Mouse (Mus musculus) WW6 (cell line): ENCODE results near the gene Map4.
"Not testable (repeated sequence)": the region's sequence is repeated elsewhere in the genome, so short reads cannot be mapped to it uniquely, and the experiment has no call there.

Experiments used
- DNase-seq: peaks from one replicate; pipeline ENCODE4 v3.0.0-alpha.2; 2013; ENCODE audit warnings: low read depth, low spot score

Map4 gene

DNA sequence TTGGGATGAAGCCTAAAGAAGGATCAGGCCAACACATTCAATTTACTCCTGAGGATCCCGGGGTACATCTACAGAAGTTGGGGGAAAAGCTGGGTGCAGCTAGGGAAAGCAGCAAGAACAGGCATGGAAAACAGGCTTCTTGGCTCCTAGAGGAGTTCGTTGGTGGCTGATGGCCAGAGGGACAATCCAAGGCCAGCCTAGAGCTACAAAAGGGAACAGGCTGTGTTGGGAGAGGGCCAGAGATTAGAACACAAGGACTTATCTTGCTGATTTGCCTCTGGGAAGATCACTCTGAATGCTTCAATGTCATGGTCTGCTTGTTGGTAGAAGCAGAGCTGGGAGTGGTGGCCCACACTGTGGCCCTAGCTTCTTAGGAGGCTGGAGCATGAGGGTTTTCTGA lies 13.3 kb upstream of the Map4 start:
- no peak for DNase-seq

DNA sequence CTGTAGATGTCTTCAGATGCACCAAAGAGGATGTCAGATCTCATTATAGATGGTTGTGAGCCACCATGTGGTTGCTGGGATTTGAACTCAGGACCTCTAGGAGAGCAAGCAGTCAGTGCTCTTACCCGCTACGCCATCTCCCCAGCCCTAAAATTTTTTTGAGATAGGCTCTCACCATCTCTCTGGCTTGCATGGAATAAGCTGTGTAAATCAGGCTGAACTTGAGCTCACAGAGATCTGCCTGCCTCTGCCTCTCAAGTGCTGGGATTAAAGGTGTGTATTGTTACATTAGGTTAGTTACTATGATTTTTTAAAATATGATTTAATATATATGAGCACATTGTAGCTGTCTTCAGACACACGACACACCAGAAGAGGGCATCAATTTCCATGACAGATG lies 2.1 kb upstream of the Map4 start:
- DNase-seq = no peak

DNA sequence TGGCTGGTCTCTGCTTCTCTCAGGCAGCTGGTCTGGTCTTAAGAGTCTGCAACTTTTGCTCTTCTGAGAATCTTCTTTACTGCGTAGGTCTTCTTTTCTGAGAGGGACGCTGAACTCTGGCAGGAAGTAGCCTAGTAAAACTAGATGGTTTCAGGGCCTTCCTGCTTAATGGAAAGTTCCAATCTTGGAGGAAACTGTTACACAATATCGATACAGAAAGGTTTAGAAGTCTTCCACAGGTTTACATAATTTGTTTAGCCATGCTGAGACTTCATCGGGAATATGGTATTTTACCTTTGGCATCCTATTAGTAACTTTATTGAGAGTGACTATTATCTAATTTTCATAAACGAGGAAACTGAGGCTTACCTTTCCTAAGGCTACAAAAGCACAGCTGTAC lies 1.2 kb upstream of the Map4 start:
- no peak for DNase-seq

DNA sequence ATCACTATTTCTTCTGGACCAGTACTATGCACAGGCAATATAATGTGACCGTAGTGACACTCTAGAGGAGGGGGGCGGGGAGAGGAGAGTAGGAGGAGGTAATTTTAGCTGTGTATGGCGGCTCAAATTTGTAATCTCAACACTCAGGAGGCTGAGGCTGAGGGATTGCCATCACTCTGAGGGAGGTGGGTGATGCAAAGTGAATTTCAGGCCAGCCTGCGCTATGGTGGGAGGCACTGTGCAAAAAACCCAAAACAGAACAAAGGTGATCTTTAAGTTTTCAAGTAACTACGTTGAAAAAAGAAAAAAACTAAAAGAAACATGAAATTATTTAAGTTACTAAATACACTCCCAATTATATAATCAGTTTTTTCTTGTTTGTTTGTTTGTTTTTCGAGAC lies 508 bp upstream of the Map4 start:
- no peak for DNase-seq

DNA sequence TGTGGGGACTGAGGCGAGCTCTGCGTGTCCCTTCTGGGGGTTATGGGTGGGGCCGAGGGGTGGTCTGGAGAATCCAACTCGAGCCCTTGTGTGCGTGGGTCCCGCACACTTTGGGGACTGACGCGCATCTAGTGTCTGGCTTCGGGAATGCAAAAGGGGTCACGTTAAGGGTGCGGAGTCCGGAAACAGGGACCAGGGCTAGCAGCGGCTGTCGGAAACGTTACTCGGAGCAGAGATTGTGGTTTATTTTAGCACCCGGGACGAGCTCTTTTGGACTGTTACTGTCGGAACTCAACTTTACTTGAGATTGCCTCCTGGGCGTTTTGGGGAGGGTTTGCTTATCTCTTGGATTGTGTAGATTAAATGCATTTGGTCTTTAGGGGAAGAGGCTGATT lies 1.1 kb downstream of the Map4 start:
- DNase-seq = no peak

DNA sequence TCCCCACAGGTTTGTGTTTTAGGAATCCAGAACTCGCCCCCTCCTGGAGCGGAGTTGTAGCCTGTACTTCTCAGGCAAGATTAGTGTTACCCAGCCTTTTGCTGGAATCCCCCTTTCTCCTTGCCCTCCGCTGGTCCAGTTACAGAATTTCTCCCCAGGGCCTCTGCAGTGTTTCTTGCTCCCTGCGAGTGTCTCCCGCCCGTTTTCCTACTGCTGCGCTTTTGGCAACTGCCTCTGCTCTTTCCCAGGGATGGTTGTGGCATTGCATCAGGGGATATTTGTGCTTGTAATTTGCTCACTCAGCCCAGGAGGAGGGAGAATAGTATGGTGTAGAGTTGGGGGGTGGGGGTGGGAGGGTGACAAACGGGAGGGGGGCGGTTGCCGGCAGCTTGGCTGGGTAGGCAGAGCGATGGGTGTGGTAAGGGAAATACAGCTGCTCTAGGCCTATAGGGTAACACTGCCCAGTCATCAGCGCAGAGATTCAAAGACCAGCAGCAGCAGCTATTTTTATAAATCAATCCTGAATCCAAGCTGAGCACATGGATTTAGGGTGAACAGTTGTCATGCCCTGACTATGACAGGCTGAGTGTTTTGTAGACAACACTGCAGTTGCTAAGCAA lies 1.6 kb downstream of the Map4 start:
- no peak for DNase-seq

DNA sequence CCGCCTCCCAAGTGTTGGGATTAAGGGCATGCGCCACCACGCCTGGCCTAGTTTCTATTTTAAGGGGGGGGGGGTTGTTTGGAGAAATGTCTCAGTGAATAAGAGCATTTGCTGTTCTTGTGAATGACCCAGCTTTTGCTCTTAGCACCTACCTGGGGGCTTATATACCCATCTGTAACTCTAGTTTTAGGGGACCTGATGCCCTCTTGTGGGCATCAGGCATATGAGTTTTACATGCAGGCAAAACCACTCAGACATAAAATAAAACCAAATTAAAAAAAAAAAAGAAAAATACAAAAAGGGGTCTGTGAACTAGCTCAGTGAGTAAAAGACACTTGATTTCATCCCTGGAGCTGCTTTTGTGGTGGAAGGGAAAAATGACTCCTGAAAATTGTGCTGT lies 8.1 kb downstream of the Map4 start:
- DNase-seq = no peak

DNA sequence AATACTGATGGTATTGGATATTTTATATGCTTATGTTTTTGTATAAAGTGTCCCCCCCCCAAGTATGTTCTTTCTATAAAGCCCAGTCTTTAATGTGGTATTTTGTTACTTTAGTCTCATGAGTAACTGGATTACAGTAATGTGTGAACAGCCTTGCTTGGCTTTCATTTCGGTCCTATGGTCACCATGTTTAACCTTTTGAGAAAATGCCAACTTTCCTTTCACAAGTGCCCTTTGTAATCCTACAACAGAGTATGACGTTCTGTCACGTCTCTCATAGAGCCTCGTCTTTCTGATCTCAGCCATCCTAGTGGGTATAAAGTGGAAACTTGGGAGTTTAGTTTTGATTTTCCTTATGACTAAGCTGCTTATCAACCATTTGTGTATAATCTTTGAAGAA lies 11.5 kb downstream of the Map4 start:
- DNase-seq = no peak

DNA sequence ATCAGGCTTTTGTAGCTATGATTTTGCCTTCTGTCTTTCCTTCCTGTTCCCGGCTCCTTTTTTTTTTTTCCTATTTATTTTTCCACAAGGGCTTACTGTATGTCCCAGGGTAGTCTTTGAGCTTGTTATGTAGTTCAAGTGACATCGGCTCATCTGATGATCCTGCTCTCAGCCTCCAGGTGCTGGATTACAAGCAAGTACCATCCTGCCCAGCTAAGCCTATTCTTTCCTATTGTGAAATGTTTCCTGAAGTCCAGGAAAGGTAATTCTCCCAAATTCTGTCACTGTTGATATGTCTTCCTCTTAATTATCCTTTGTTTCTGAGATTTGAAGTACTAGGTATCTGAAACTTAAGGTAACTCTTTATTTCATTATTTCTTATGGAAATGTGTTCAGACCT lies 13.5 kb downstream of the Map4 start:
- no peak for DNase-seq

DNA sequence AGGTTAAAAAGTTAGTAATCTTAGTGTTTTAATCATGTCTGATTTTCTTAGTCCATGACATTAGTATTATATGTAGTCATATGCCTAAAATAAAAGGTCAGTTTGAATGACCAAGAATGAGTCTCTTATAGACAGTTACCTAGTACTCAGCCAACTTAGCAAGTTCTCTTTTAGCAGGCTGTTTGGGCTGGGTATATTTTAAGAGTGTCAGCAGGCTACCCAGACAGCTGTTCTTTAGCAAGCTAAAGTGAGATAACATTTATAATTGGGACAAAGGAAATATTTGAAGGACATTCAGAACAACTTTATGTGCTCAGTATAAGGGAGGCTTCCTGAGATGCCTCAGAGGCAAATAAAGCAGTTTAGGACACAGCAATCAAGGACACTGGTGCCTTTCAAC lies 17.3 kb downstream of the Map4 start:
- no peak for DNase-seq

DNA sequence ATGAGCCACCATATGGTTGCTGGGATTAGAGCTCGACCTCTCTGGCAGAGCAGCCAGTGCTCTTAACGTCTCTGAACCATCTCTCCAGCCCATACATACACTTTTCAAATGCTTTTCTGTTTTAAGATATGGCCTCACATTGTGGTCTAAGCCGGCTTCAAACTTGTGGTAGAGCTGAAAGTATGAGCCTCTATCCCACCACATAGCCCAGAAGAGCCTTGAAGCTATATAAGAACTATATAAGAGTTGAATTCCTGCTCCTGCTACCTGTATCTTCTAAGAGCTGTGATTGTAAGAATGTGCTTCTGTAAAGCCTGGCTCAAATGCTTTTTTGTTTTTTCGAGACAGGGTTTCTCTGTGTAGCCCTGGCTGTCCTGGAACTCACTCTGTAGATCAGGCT lies 18.5 kb downstream of the Map4 start:
- no peak for DNase-seq

DNA sequence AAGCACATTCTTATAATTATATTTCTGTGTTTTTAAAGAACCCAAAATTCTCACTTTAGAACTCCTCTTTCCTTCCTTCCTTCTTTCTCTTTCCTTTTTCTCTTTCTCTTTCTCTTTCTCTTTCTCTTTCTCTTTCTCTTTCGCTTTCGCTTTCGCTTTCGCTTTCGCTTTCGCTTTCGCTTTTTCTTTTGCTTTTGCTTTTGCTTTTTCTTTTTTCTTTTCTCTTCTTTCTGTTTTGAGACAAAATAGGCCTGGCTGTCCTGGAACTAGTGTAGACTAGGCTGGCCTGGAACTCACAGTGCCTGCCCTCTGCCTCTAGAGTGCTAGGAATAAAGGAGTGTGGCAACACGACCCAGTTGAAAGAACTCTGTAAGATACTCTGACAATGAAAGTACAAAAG lies 22.3 kb downstream of the Map4 start:
- no peak for DNase-seq

DNA sequence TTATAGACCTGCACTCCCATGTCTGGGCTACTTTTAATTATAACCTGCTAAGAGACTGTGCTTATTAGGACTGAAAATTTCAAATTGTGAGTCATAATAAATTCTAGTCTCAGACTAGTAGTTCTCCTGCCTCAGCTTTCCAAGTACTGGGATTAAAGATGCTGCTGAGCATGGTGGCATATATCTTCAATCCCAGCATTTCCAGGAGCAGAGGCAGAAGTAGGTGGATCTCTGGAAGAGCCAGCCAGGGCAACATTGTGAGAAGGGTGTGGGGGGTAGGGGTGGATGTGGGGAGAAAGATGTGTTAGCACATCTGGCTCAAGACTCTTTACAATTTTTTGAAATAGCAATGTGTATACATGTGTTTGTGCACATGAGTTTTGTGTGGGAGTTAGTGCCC lies 23.4 kb downstream of the Map4 start:
- DNase-seq = no peak

DNA sequence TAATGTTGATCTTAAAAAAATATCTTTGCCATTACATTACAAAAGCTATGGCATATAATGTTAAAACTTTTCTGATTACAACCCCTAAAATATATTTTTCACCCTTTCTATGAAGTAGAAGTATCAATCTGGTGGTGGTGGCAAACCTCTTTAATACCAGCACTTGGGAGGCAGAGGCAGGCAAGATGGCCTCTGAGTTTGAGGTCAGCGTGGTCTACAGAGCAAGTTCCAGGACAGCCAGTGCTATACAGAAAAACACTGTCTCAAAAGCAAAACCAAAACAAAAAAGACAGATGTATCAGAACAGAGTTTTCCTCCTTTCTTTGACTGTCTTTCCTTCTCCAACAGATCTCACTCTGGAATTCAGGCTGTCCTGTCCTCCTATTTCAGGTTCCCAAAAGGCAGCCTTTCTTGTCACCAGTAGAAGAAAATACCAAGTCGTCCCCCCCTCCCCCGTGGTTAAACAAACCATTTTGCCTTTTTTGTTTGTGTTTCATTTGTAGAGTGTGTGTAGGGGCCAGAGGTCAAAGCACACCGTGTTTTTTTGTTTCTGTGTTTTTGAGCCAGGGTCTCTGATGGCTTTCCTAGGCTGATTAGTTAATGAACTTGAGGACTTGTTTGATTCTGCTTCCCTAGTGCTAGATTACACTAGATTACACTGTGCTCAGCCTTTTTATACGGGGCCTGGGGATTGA lies 28.3 kb downstream of the Map4 start:
- no peak for DNase-seq

DNA sequence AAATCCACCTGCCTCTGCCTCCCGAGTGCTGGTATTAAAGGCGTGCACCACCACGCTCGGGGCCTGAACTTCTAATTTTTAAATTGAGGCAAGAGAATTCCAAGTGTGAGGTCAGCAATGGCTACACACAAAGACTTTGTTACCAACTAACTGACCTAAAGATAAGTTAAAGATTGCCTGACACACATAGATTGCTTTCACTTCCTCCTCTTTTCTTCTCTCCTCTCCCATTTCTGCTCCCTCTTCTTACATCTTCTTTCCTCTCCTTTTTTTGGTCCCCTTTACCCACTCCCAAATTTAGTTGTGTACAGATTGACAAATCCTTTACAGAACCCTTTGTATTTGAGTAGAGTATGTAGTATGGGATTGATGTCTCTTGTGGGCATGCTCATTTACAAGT lies 29.3 kb downstream of the Map4 start:
- no peak for DNase-seq

DNA sequence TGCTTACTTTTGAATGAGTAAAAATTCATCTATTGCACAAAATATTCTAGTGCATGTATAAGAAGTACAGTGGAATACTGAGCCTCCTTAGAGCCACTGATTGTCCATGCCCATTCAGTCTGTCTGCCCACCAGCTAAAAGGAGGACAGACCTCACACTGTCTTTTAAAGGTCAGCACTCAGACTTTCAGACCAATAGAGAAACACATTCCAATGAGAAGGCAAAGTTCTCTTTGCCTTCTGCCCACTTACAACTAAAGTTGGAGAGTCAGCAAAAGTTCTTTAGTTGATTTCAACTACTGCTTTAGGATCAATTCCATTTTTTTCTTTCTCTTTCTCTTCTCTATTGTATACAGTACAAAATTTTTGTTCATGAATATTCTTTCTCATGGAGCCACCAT lies 33.5 kb downstream of the Map4 start:
- no peak for DNase-seq

DNA sequence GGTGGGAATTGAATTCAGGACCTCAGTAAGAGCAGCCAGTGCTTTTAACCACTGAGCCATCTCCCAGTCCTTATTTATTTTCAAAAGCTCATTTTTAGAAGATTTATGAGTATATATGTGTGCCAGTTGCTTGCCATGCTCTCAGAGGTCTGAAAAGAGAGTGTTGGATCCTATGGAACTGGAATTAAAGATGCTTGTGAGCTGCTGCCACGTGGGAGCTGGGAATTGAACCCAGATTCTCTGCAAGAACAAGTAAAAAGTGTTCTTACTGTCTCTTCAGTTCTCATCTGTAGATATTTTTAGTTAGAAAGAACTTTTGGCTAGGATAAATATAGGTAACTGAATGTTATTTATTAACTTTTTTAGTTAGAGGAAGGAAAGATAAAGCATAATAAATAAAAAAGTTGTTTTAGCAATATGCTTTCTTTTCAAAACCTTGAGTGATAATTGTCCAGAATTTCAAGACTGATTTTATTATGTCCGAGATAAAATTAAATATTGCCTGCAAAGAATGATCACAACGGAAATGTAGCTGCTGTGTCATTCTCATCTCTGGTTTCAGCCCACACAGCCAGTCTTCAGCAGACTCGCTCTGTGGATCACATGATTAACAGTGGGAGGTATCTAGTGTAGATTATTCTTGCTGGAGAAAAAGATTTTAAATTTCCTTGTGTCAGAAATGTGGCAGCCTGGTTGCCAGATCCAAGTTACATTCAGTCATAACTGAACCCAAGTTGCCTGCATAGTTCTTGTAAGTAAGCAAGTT lies 37.3 kb downstream of the Map4 start:
- no peak for DNase-seq

DNA sequence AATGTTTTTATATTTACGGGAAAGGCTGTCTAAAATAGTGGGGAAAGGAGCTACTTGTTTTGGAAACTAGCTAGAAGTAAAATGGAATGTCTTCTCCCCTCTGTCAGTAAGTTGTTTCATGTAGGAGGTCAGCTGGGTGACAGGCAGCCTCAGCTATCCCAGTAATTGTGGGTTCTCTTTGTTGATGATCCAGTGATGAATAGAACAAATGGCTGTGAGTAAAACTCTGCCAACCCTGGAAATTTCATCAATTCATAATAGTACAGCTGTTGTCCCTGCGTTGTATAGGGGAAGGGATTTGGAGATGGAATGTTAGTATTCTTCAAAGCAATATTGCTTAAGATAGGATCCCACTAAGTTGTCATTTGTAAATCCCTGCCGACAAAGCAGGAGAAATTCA lies 37.9 kb downstream of the Map4 start:
- DNase-seq = no peak

DNA sequence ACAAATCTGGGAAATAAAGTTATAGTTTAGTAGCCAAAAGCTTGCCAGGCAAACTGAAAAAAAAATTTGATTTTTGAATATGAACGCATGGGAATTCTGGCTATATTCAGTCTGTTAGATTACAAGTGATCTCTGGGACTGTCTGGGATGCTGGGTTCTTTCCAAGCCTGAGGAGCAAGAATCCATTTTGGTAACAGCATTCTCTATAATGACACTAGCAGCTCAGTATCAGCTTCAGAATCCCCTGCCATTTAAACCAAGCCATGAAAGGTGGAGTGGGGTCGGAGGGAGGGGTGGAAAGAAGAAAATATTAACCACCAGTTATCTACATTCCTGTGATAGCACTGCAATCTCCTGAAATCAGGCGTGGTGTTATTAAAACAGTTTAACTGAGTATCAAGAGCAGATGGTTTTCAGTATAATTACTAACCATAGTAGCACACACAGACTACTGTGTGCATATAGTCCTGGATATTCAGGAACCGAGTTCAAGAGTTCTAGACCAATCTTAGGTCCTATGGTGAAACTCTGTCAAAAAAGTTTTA lies 38.6 kb downstream of the Map4 start:
- no peak for DNase-seq

DNA sequence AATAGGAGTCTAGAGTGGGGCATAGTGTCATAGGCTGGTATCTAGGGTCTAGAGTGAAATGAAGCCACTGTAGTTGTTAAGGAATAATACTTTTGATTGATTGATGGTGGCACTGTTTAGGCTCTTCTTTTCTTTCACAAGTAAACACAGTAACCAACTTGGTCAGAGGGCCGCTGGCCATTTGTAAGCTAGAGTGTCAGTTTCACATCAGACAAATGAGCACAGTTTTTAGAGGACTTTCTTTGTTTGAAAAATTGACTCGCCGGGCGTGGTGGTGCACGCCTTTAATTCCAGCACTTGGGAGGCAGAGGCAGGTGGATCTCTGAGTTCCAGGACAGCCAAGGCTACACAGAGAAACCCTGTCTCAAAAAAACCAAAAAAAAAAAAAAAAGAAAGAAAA lies 40.5 kb downstream of the Map4 start:
- DNase-seq = not testable (repeated sequence)

DNA sequence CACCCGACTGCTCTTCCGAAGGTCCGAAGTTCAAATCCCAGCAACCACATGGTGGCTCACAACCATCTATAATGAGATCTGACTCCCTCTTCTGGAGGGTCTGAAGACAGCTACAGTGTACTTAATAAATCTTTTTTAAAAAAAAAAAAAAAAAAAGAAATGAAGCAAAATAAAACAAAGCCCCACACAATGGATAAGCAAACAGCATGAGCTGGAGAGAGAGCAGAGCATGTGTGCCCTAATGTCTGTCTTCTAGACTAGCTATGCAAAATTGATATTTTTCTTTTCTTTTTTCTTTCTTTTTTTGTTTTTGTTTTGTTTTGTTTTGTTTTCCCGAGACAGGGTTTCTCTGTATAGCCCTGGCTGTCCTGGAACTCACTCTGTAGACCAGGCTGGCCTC lies 49.0 kb downstream of the Map4 start:
- DNase-seq = not testable (repeated sequence)

DNA sequence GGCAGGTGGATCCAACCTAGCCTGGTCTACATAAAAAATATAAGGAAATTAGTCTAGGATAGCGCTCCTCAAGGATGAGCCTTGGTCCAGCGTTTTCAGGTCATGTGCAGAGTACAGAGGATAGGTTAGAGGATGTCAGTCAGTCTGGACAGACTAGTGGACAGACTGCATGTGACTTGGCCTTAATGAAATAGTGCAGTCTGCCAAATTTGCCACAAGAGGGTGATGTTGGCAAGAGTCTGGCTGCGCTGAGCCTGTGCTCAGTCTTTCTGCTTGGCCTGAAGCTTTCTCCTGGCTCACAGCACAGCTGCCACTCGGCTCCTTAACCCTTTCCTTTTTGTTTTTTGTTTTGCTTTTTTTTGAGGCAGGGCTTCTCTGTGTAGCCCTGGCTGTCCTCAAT lies 54.2 kb downstream of the Map4 start:
- peak; percentile 33 for DNase-seq

DNA sequence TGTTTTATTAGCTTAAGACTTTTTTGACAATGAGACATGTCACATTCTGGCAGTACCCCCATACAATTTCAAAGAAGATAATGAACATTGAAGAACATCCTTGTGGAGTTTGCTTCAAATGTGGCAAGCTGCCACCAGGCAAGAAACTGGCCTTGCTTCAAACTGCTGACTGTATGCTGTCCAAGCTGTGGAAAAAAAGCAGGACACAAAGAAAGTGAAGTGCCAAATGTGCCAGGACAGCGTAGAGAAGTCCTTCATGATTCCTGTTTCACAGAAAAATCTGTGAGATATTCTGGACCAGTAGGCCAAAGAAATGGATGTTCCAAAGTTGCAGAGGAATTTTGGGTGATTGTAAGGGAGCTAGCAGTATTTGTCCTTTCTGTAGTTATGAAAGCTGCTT lies 57.8 kb downstream of the Map4 start:
- no peak for DNase-seq
